Mouse (Mus musculus): ENCODE data around the gene 4930550C14Rik. TPM values are rescaled to one million over a fixed set of nuclear protein-coding genes. Genes with fewer than 3 reads are reported as not detected.

Gene 4930550C14Rik
- polyA plus RNA-seq, 1 experiment from 2014 or later = 0.13 TPM

GRCm38 (mm10) chr9:53408548-53408947, 6.4 kb downstream of the 4930550C14Rik start:
- no peaks in the 10 kb centered on the region for H3K27me3 ChIP-seq
- H3K27ac ChIP-seq = no peak overlapping the region
- 91% methylated on average over 4 of the region's 4 CpGs for WGBS
- no peak overlapping the region for H3K4me2 ChIP-seq
- H3K36me3 ChIP-seq (ENCODE audit: poor library complexity, severe bottlenecking) = no peaks in the 10 kb centered on the region
- H3K4me3 ChIP-seq = no peak overlapping the region
- no peaks in the 10 kb centered on the region; the same call in 1 of the 2 replicates for H3K9me3 ChIP-seq (replicated peaks)
- no peak for ATAC-seq
- no peak overlapping the region for H3K9ac ChIP-seq
- 0 out of 2 replicates have a peak, but pooled peaks cover 6% of the 10 kb centered on the region for H3K4me1 ChIP-seq

GRCm38 (mm10) chr9:53408953-53409361, 6.8 kb downstream of the 4930550C14Rik start:
- Histone ChIP-seq H3K36me3 (ENCODE audit: poor library complexity, severe bottlenecking) (no peaks in the 10 kb centered on the region), H3K4me2 (no peak overlapping the region), H3K4me3 (no peak overlapping the region), H3K9me3 (replicated peaks) (no peaks in the 10 kb centered on the region; the same call in 1 of the 2 replicates), H3K27ac (no peak overlapping the region), H3K4me1 (0 out of 2 replicates have a peak, but pooled peaks cover 6% of the 10 kb centered on the region), H3K27me3 (no peaks in the 10 kb centered on the region), H3K9ac (no peak overlapping the region)
- WGBS = 84% methylated on average over 2 of the region's 2 CpGs
- no peak for ATAC-seq

GRCm38 (mm10) chr9:53409427-53409826, 7.3 kb downstream of the 4930550C14Rik start:
- no peak overlapping the region for H3K4me2 ChIP-seq
- no peak overlapping the region for H3K4me3 ChIP-seq
- WGBS = 95% methylated on average over 3 of the region's 3 CpGs
- H3K9me3 ChIP-seq (replicated peaks) = no peaks in the 10 kb centered on the region; the same call in 1 of the 2 replicates
- no peaks in the 10 kb centered on the region for H3K36me3 ChIP-seq (ENCODE audit: poor library complexity, severe bottlenecking)
- H3K27me3 ChIP-seq = no peaks in the 10 kb centered on the region
- ATAC-seq = no peak
- 0 out of 2 replicates have a peak, but pooled peaks cover 6% of the 10 kb centered on the region for H3K4me1 ChIP-seq
- H3K9ac ChIP-seq = no peak overlapping the region
- H3K27ac ChIP-seq = no peak overlapping the region

GRCm38 (mm10) chr9:53422133-53422896, 20.2 kb downstream of the 4930550C14Rik start:
- no peaks in the 10 kb centered on the region for H3K4me1 ChIP-seq
- no peaks in the 10 kb centered on the region for H3K27me3 ChIP-seq
- 80% methylated on average over 9 of the region's 9 CpGs for WGBS

GRCm38 (mm10) chr9:53426726-53427125, 24.6 kb downstream of the 4930550C14Rik start:
- Histone ChIP-seq H3K4me1 (no peaks in the 10 kb centered on the region), H3K36me3 (ENCODE audit: poor library complexity, severe bottlenecking) (no peaks in the 10 kb centered on the region), H3K4me2 (no peak overlapping the region), H3K9ac (no peak overlapping the region), H3K4me3 (no peak overlapping the region), H3K9me3 (replicated peaks) (no peaks in the 10 kb centered on the region), H3K27me3 (no peaks in the 10 kb centered on the region), H3K27ac (no peak overlapping the region)
- 94% methylated on average over 3 of the region's 3 CpGs for WGBS
- no peak for ATAC-seq

More at GRCm38 (mm10) chr9:53422133-53422896, 20.2 kb downstream of the 4930550C14Rik start:
- ATAC-seq = no peak
- Histone ChIP-seq H3K4me3 (no peak overlapping the region), H3K36me3 (ENCODE audit: poor library complexity, severe bottlenecking) (no peaks in the 10 kb centered on the region), H3K4me2 (no peak overlapping the region), H3K9ac (no peak overlapping the region), H3K27ac (no peak overlapping the region), H3K9me3 (replicated peaks) (no peaks in the 10 kb centered on the region)

- no peak for ATAC-seq
- Histone ChIP-seq H3K27ac (no peak overlapping the region), H3K9me3 (replicated peaks) (no peaks in the 10 kb centered on the region), H3K36me3 (ENCODE audit: poor library complexity, severe bottlenecking) (no peaks in the 10 kb centered on the region), H3K27me3 (no peaks in the 10 kb centered on the region), H3K4me2 (no peak overlapping the region), H3K9ac (no peak overlapping the region), H3K4me1 (no peaks in the 10 kb centered on the region), H3K4me3 (no peak overlapping the region)
- WGBS = 82% methylated on average over 3 of the region's 3 CpGs
Observed at GRCm38 (mm10) chr9:53427638-53428037, 25.5 kb downstream of the 4930550C14Rik start.

- Histone ChIP-seq H3K36me3 (ENCODE audit: poor library complexity, severe bottlenecking) (peaks cover 25% of the 10 kb centered on the region), H3K9ac (no peak overlapping the region), H3K27me3 (no peaks in the 10 kb centered on the region), H3K9me3 (replicated peaks) (no peaks in the 10 kb centered on the region), H3K4me2 (no peak overlapping the region), H3K4me3 (no peak overlapping the region), H3K4me1 (no peaks in the 10 kb centered on the region), H3K27ac (no peak overlapping the region)
- no peak for ATAC-seq
- 93% methylated on average over 14 of the region's 14 CpGs for WGBS
Observed at GRCm38 (mm10) chr9:53435830-53436570, 33.9 kb downstream of the 4930550C14Rik start.

- H3K4me1 ChIP-seq = no peaks in the 10 kb centered on the region
Observed at GRCm38 (mm10) chr9:53450609-53451008, 48.5 kb downstream of the 4930550C14Rik start.

GRCm38 (mm10) chr9:53452038-53452437, 49.9 kb downstream of the 4930550C14Rik start:
- no peaks in the 10 kb centered on the region for H3K9me3 ChIP-seq (replicated peaks)
- H3K36me3 ChIP-seq (ENCODE audit: poor library complexity, severe bottlenecking) = peaks cover 56% of the 10 kb centered on the region
- no peak overlapping the region for H3K4me3 ChIP-seq
- no peak overlapping the region for H3K4me2 ChIP-seq
- H3K4me1 ChIP-seq = no peaks in the 10 kb centered on the region
- WGBS = 92% methylated on average over 2 of the region's 2 CpGs
- H3K27ac ChIP-seq = no peak overlapping the region
- H3K27me3 ChIP-seq = no peaks in the 10 kb centered on the region
- ATAC-seq = no peak
- no peak overlapping the region for H3K9ac ChIP-seq

More at GRCm38 (mm10) chr9:53450609-53451008, 48.5 kb downstream of the 4930550C14Rik start:
- 92% methylated on average over 1 of the region's 1 CpGs for WGBS
- no peak overlapping the region for H3K4me3 ChIP-seq
- no peak for ATAC-seq
- no peak overlapping the region for H3K4me2 ChIP-seq
- H3K27me3 ChIP-seq = no peaks in the 10 kb centered on the region
- H3K27ac ChIP-seq = no peak overlapping the region
- H3K36me3 ChIP-seq (ENCODE audit: poor library complexity, severe bottlenecking) = peaks cover 54% of the 10 kb centered on the region
- H3K9me3 ChIP-seq (replicated peaks) = no peaks in the 10 kb centered on the region
- no peak overlapping the region for H3K9ac ChIP-seq

GRCm38 (mm10) chr9:53472806-53473518, 70.8 kb downstream of the 4930550C14Rik start:
- peaks cover 42% of the 10 kb centered on the region for H3K36me3 ChIP-seq (ENCODE audit: poor library complexity, severe bottlenecking)
- no peaks in the 10 kb centered on the region for H3K4me1 ChIP-seq
- H3K9me3 ChIP-seq (replicated peaks) = no peaks in the 10 kb centered on the region
- no peak for ATAC-seq
- H3K27ac ChIP-seq = no peak overlapping the region
- H3K4me2 ChIP-seq = no peak overlapping the region
- no peak overlapping the region for H3K4me3 ChIP-seq
- H3K9ac ChIP-seq = no peak overlapping the region
- 80% methylated on average over 9 of the region's 9 CpGs for WGBS
- H3K27me3 ChIP-seq = no peaks in the 10 kb centered on the region
